Mouse (Mus musculus) MEL (cell line): ENCODE measurements around the gene Gm14412.
"Not testable (repeated sequence)": the region's sequence is repeated elsewhere in the genome, so short reads cannot be mapped to it uniquely, and the experiment has no call there.

Experiments
- CTCF ChIP-seq, 3 experiments: IDR thresholded peaks in 2 of 3; conservative IDR thresholded peaks in 1 of 3; 2 replicates each; pipeline ENCODE4 v1.5.1; 2011 to 2012; ENCODE audit warnings: low read length in 3 of 3, low read depth in 2 of 3, mild to moderate bottlenecking in 2 of 3, improper control_type of control experiment in 1 of 3, inconsistent platforms in 1 of 3, mixed read lengths in 1 of 3, moderate library complexity in 1 of 3; ENCODE audit not compliant: control insufficient read depth in 1 of 3, insufficient read depth in 1 of 3, poor library complexity in 1 of 3, severe bottlenecking in 1 of 3
- EP300 ChIP-seq, 2 experiments: IDR thresholded peaks; 2 replicates each; pipeline ENCODE4 v1.6.1; 2011; ENCODE audit warnings: improper control_type of control experiment in 2 of 2, low read length in 2 of 2, low read depth in 1 of 2, mild to moderate bottlenecking in 1 of 2
- USF2 ChIP-seq, 2 experiments: IDR thresholded peaks; 2 replicates each; pipeline ENCODE4 v1.6.1; 2011 to 2012; ENCODE audit warnings: improper control_type of control experiment in 2 of 2, low read length in 2 of 2, borderline replicate concordance in 1 of 2, inconsistent platforms in 1 of 2, low read depth in 1 of 2, mild to moderate bottlenecking in 1 of 2; ENCODE audit not compliant: insufficient read depth in 1 of 2
- ZC3H11A ChIP-seq: IDR thresholded peaks from 2 replicates; pipeline ENCODE4 v1.6.1; 2012; ENCODE audit warnings: low read depth, mild to moderate bottlenecking, inconsistent platforms, low read length, improper control_type of control experiment

GRCm38 (mm10) chr2:177266936-177267335, 57.2 kb downstream of the Gm14412 start, which contains the start of gene Gm14409:
- not testable (repeated sequence) for TF ChIP-seq CTCF (IDR thresholded peaks at IDR 0.05 in 2 of 3, conservative IDR thresholded peaks at IDR 0.05 in 1 of 3; ENCODE audit: control insufficient read depth in 1 of 3, insufficient read depth in 1 of 3, low read depth in 2 of 3, low read length in 3 of 3, poor library complexity in 1 of 3, severe bottlenecking in 1 of 3); ZC3H11A; EP300 (IDR thresholded peaks at IDR 0.05; ENCODE audit: low read depth in 1 of 2, low read length in 2 of 2); USF2 (IDR thresholded peaks at IDR 0.05; ENCODE audit: borderline replicate concordance in 1 of 2, insufficient read depth in 1 of 2, low read depth in 1 of 2, low read length in 2 of 2)
